Mouse (Mus musculus) embryonic facial prominence, embryonic 13.5 days (tissue): ENCODE data around the gene Cbx7. TPM values are rescaled to one million over a fixed set of nuclear protein-coding genes. Genes with fewer than 3 reads are reported as not detected.
"Not testable (repeated sequence)": the region's sequence is repeated elsewhere in the genome, so short reads cannot be mapped to it uniquely, and the experiment has no call there.

ENCODE experiments used
- ATAC-seq: fragments of 200-750 bp; cut with Nextera tagmentation; 2 replicates; pipeline ENCODE4 v1.8.0; 2017; ENCODE audit warnings: low read depth; ENCODE audit not compliant: insufficient number of reproducible peaks, insufficient read depth, low FRiP score, low TSS enrichment
- H3K27ac ChIP-seq: fragments of 300-500 bp; sonication (generic); 2 replicates; pipeline ENCODE4 v1.5.1; 2015; ENCODE audit warnings: moderate library complexity, mild to moderate bottlenecking, inconsistent platforms
- H3K27me3 ChIP-seq: fragments of 300-500 bp; sonication (generic); 2 replicates; pipeline ENCODE4 v1.6.1; 2015; ENCODE audit warnings: mild to moderate bottlenecking, inconsistent platforms
- H3K36me3 ChIP-seq: fragments of 300-500 bp; sonication (generic); 2 replicates; pipeline ENCODE4 v1.6.1; 2015; ENCODE audit warnings: mild to moderate bottlenecking, inconsistent platforms
- H3K4me1 ChIP-seq: fragments of 300-500 bp; sonication (generic); 2 replicates; pipeline ENCODE4 v1.6.1; 2015; ENCODE audit warnings: inconsistent platforms
- H3K4me2 ChIP-seq: fragments of 300-500 bp; sonication (generic); 2 replicates; pipeline ENCODE4 v1.6.1; 2015; ENCODE audit warnings: moderate library complexity, mild to moderate bottlenecking, inconsistent platforms
- H3K4me3 ChIP-seq: fragments of 300-500 bp; sonication (generic); 2 replicates; pipeline ENCODE4 v1.5.1; 2015; ENCODE audit warnings: mild to moderate bottlenecking, inconsistent platforms
- H3K9ac ChIP-seq: fragments of 300-500 bp; sonication (generic); 2 replicates; pipeline ENCODE4 v1.6.1; 2015; ENCODE audit warnings: mild to moderate bottlenecking, inconsistent platforms
- H3K9me3 ChIP-seq: fragments of 300-500 bp; sonication (generic); 2 replicates; pipeline ENCODE4 v1.6.1; 2016; ENCODE audit warnings: inconsistent platforms
- WGBS: fragments of 180-500 bp; shearing (Covaris S2); methylation state at CpG from one replicate; pipeline ENCODE4 v1.1.7; 2015; ENCODE audit warnings: mixed read lengths; 5-methylcytosine and 5-hydroxymethylcytosine counted together
- polyA plus RNA-seq: library from polyadenylated mRNA; unstranded; fragments of >200 nt; fragmentation: Nextera tagmentation; extraction: Ambion mirVana; gene quantifications from 2 replicates; pipeline ENCODE4 v1.2.1, GENCODE M21; 2015

Cbx7 gene
- polyA plus RNA-seq, 1 experiment from 2014 or later, result 2.5 TPM

DNA sequence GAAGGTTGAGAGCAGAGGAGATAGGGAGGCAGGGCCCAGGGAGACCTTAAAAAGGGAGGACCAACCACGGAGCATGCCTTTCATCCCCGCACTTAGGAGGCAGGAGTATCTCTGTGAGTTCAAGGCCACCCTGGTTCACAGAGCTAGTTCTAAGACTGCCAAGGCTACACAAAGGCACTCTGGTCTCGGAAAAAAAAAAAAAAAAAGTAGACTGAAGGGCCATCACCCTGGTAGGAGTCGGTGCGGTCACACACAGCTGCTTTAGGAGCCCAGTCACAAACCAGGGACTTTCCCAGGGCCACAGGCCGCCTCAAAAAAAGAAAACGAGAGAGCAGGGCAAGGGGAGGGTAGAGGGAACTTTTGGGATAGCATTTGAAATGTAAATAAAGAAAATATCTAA is 70.2 kb downstream of the Cbx7 start:
- no peaks in the 10 kb centered on the region for H3K9me3 ChIP-seq
- H3K4me3 ChIP-seq, result no peak overlapping the region
- H3K27me3 ChIP-seq, result no peaks in the 10 kb centered on the region
- H3K27ac ChIP-seq, result no peak overlapping the region
- WGBS, result 73% methylated on average over 7 of the region's 7 CpGs
- H3K36me3 ChIP-seq, result no peaks in the 10 kb centered on the region
- H3K4me1 ChIP-seq, result no peaks in the 10 kb centered on the region
- H3K9ac ChIP-seq, result no peak overlapping the region
- no peak overlapping the region for H3K4me2 ChIP-seq
- no peak for ATAC-seq

- no peak for ATAC-seq
- WGBS, result 71% methylated on average over 6 of the region's 6 CpGs
- no peaks in the 10 kb centered on the region for H3K9me3 ChIP-seq
- H3K4me3 ChIP-seq, result no peak overlapping the region
- H3K4me2 ChIP-seq, result no peak overlapping the region
- peak overlapping the region; percentile 29 for H3K27ac ChIP-seq
- 0 out of 2 replicates have a peak overlapping the region, but pooled peaks have one; percentile 27 for H3K9ac ChIP-seq
- no peaks in the 10 kb centered on the region for H3K4me1 ChIP-seq
- H3K36me3 ChIP-seq, result no peaks in the 10 kb centered on the region
- no peaks in the 10 kb centered on the region for H3K27me3 ChIP-seq
Measured at GRCm38 (mm10) chr15:79899828-79900510, 71.0 kb downstream of the Cbx7 start.

DNA sequence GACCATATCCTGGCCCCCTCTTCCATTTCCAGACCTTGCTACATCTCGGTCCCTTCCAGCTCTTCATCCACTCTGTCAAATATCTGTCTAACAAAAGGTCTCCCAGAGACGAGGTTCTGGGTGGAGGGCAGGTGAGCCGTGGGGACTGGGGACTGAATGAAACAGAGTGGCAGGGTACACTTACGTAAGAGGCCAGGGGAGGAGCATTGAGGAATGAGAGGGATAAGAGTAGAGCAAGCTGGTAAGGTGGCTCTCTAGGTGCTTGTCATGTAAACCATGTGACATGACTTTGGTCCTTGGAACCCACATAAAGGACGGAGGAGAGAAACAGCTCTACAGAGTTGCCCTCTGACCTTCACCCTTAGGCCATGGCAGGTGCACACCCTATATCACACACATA is 71.9 kb downstream of the Cbx7 start:
- Histone ChIP-seq H3K9ac (no peak overlapping the region), H3K27ac (no peak overlapping the region), H3K4me3 (no peak overlapping the region), H3K9me3 (no peaks in the 10 kb centered on the region), H3K4me2 (no peak overlapping the region), H3K27me3 (no peaks in the 10 kb centered on the region), H3K36me3 (no peaks in the 10 kb centered on the region), H3K4me1 (no peaks in the 10 kb centered on the region)
- ATAC-seq, result no peak
- 83% methylated on average over 5 of the region's 5 CpGs for WGBS

- 70% methylated on average over 9 of the region's 9 CpGs for WGBS
- peak overlapping the region; percentile 22; the same call in 1 of the 2 replicates for H3K27ac ChIP-seq
- H3K9me3 ChIP-seq, result no peaks in the 10 kb centered on the region
- H3K4me3 ChIP-seq, result no peak overlapping the region
- no peaks in the 10 kb centered on the region for H3K36me3 ChIP-seq
- peaks cover 26% of the 10 kb centered on the region for H3K27me3 ChIP-seq
- ATAC-seq, result no peak
- no peak overlapping the region for H3K4me2 ChIP-seq
- peaks cover 13% of the 10 kb centered on the region for H3K4me1 ChIP-seq
- no peak overlapping the region for H3K9ac ChIP-seq
Measured at GRCm38 (mm10) chr15:79896080-79896725, 74.7 kb downstream of the Cbx7 start.

GRCm38 (mm10) chr15:79895221-79896079 is 75.5 kb downstream of the Cbx7 start:
- peaks cover 13% of the 10 kb centered on the region for H3K4me1 ChIP-seq
- H3K9ac ChIP-seq, H3K4me3 ChIP-seq, H3K36me3 ChIP-seq, H3K9me3 ChIP-seq, H3K4me2 ChIP-seq, ATAC-seq: not testable (repeated sequence)
- WGBS, result 79% methylated on average over 12 of the region's 23 CpGs
- H3K27me3 ChIP-seq, result peaks cover 31% of the 10 kb centered on the region
- peak overlapping the region; percentile 22; the same call in 1 of the 2 replicates for H3K27ac ChIP-seq

DNA sequence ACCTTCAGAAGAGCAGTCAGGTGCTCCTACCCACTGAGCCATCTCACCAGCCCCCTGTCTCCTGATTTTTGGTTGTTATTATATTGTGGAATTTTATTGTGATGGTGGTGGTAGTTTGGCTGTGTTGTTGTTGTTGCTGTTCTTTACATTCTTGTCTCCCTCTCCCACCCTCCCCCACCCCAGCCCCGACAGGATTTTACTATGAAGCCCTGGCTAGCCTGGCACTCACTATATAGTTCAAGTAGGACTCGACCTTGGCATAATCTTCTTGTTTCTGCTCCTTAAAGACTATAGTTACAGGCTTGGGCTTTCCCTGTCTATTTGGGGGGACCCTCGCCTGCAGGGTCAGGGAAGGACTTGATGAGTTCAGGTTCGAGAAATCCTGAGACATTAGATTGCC is 76.6 kb downstream of the Cbx7 start:
- H3K9ac ChIP-seq, result no peak overlapping the region
- H3K4me3 ChIP-seq, result no peak overlapping the region
- H3K9me3 ChIP-seq, result no peaks in the 10 kb centered on the region
- 73% methylated on average over 4 of the region's 4 CpGs for WGBS
- no peak overlapping the region for H3K4me2 ChIP-seq
- peaks cover 38% of the 10 kb centered on the region for H3K27me3 ChIP-seq
- no peak for ATAC-seq
- no peak overlapping the region for H3K27ac ChIP-seq
- H3K4me1 ChIP-seq, result peaks cover 13% of the 10 kb centered on the region
- no peaks in the 10 kb centered on the region for H3K36me3 ChIP-seq

- Histone ChIP-seq H3K27ac (no peak overlapping the region), H3K9ac (no peak overlapping the region), H3K9me3 (no peaks in the 10 kb centered on the region), H3K4me2 (peak overlapping the region; percentile 7; the same call in 1 of the 2 replicates), H3K36me3 (no peaks in the 10 kb centered on the region), H3K4me3 (no peak overlapping the region), H3K4me1 (peaks cover 13% of the 10 kb centered on the region), H3K27me3 (peaks cover 38% of the 10 kb centered on the region)
- ATAC-seq, result no peak
- WGBS, result 25% methylated on average over 3 of the region's 3 CpGs
Measured at GRCm38 (mm10) chr15:79893824-79894123, 77.1 kb downstream of the Cbx7 start.

GRCm38 (mm10) chr15:79892995-79893823 is 77.7 kb downstream of the Cbx7 start:
- Histone ChIP-seq H3K9me3 (no peaks in the 10 kb centered on the region), H3K4me2 (peak overlapping the region; percentile 61), H3K36me3 (no peaks in the 10 kb centered on the region), H3K27me3 (peaks cover 38% of the 10 kb centered on the region), H3K4me1 (peaks cover 13% of the 10 kb centered on the region), H3K9ac (no peak overlapping the region), H3K27ac (no peak overlapping the region), H3K4me3 (0 out of 2 replicates have a peak overlapping the region, but pooled peaks have one; percentile 46)
- no peak for ATAC-seq
- WGBS, result 59% methylated on average over 15 of the region's 15 CpGs

DNA sequence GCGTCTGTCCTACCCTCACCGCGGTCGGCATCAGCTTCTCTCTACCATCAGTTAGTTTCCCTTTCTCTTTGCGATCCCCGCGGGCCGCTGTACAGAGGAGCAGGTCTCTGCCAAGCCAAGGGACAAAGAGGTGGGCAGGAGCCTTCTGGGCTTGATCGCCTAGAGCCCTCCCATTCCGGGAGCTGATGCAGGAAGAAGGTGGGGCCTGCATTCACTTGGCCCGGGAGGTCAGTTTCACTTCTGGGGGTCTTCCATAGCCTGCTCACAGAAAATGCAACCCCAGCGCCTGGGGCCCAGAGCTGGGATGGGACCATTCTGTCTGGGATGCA is 78.7 kb downstream of the Cbx7 start:
- WGBS, result 2% methylated on average over 12 of the region's 12 CpGs
- H3K27ac ChIP-seq, result no peak overlapping the region
- peak overlapping the region; percentile 46 for H3K4me3 ChIP-seq
- no peaks in the 10 kb centered on the region for H3K9me3 ChIP-seq
- H3K27me3 ChIP-seq, result peaks cover 38% of the 10 kb centered on the region
- H3K36me3 ChIP-seq, result no peaks in the 10 kb centered on the region
- ATAC-seq, result 0 out of 2 replicates have a peak, but pooled peaks have one; percentile 32
- H3K4me1 ChIP-seq, result peaks cover 13% of the 10 kb centered on the region
- peak overlapping the region; percentile 61 for H3K4me2 ChIP-seq
- H3K9ac ChIP-seq, result peak overlapping the region; percentile 64

DNA sequence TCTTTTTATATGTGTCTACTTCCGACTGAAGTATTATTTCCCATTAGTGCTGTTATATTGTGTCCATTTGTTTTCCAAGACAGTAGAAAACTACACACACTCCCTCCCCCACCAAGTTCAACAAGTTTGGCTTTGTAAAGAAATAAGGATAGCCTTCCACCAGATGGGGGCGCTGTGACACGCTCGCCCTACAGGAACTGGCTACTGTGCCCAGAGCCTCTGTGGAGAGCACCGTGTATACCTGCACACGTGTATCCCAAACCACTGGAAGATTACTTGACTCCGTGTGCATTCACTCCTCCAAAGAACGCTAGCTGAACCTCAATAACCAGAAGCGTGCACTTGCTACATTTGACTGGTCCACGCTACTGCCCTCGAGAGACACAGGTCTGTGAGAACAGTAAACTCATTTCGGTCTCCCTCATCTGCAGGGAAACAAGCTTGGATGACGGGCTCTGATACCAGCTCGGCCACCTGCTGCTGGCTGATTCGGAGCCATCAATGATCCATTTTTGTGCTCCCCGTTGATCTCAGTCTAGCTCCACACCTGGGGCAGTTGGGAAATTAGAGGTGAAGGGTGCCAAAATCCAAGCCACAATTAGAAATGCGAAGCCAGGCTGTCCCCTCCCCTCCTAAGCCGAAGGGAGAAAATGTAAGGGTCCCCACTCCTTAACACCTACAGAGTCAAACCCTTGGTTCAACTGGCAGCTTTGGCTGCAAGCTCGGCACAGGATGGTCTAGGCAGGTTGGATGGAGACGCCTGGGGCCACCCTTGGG is 79.3 kb downstream of the Cbx7 start, which contains the start of gene Apobec3:
Gene Apobec3, plus strand, starts transcription at position 224 of the 777 bp plus-strand sequence.
- no peak within 1 kb of the TSS for H3K27ac ChIP-seq
- peak within 1 kb of the TSS; percentile 46 for H3K4me3 ChIP-seq
- H3K9ac ChIP-seq, result peak within 1 kb of the TSS; percentile 64
- WGBS, result 3% methylated on average over 20 of the region's 20 CpGs
- no peaks in the 10 kb centered on the region for H3K36me3 ChIP-seq
- ATAC-seq, result no peak
- H3K9me3 ChIP-seq, result no peaks in the 10 kb centered on the region
- H3K4me1 ChIP-seq, result peaks cover 13% of the 10 kb centered on the region
- peaks cover 38% of the 10 kb centered on the region for H3K27me3 ChIP-seq
- peak within 1 kb of the TSS; percentile 61 for H3K4me2 ChIP-seq
